Mouse (Mus musculus) c-Kit-positive CD71-negative TER-119-negative erythroid progenitor cells, embryonic 14.5 days (primary cell): ENCODE data around the gene Map3k7cl.

Source experiments
- DNase-seq: peaks from one replicate; pipeline ENCODE4 v3.0.0-alpha.2; 2013; ENCODE audit warnings: low read depth

Gene Map3k7cl

DNA sequence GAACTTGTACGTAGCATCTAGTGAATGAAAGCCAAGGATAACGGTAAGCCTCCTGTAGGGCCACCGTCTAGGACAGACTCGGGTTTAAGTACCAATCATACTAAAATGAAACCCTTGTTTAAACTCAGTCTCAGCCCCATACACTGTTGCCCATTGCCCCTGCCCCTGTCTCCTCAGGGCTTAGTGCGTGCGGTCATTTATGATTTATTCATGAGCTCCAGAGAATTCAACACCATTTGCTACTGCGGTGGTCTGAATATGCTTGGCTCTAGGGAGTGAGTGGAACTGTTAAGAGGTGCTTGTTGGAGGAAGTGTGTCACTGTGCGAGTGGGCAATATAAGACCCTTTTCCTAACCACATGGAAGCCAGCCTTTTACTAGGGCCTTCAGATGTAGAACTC, 34.7 kb downstream of the Map3k7cl start:
- no peak for DNase-seq

DNA sequence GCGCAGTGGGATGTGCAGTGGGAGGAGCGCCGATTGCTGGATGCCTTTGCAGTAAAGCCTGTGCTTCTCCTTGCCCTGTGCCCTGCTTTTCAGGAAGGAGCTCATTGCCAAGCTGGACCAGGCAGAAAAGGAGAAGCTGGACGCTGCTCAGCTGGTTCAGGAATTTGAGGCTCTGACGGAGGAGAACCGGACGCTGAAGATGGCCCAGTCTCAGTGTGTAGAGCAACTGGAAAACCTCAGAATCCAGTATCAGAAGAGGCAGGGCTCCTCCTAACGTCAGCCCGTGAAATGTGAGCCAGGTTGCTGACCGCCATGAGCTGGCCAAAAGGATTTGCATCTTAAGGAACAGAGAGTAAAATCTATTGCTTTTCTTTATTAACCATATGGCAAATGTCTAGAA, 41.0 kb downstream of the Map3k7cl start:
- no peak for DNase-seq

DNA sequence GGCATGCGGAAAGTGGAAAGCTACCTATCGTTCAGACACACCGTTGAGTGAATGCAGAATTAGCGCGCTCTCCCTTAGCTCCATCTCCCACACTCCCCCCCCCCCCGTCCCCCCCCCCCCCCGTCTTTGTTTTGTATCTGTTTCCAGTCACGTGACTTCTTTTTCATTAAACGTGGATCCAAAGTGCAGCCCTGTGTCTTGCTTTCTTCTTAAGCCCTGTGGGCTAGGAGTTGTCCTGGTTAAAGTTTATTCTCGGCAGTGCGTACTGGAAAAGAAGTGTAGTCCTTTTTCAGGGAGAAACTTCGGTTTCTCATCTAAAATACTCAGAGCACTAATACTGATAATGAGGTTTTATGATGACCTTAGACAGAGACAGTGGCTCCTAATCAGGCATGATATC, 42.0 kb downstream of the Map3k7cl start:
- DNase-seq = no peak

DNA sequence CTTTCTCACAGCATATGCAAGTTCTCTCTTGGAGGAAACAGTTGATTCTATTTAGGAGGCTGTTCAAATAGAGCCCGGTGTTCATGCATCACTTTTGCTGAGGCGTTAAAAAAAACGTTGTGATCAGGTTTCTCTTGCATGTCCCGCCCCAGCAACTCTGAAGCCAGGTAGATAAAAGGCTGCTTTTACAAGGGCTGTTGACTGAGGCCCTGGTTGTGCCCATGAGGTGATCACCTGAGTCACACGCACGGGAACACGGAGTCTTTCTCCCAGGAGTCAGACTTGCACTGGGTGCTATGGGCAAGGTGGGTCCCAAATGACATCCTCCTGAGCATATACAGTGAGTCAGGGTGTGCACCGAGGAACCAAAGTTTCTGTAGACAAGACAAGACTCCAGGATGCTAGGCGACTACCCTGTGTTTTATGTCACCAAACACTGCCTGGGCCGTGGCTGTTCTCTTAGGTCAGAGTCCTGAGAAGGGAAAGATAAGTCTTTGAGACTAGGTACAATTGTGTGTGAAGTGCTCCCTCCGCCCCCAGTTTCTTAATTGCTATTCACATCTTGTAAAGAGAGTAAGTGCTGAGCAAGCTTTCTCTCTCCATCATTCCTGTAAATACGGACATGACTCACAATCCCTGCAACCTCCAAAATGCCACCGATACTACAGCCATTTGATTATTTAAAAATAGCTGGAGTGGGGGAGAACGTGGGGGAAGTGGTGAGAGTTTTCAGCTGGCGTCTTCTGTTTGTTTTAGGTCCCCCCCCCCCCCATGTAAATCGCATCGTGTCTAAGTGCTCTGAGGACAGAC, 49.8 kb downstream of the Map3k7cl start:
- DNase-seq = no peak

DNA sequence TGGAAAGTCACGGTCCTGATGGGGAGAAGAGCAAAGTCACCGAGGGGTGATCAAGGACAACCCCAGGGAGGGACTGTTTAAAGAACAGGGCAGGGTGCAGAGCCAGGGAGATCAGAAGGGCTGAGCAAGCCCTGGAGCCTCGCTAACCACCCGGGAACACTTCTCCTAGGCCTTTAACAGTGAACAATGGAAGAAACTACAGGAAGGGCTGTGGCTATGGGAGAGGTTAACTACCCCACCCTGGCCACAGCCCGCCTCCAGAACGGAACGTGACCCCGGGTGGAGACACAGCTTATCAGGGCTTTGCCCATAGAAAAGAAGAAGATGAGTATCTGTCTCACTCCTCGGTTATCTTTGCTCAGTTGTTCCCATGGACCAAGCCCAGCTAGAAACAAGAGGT, 50.9 kb downstream of the Map3k7cl start:
- no peak for DNase-seq

DNA sequence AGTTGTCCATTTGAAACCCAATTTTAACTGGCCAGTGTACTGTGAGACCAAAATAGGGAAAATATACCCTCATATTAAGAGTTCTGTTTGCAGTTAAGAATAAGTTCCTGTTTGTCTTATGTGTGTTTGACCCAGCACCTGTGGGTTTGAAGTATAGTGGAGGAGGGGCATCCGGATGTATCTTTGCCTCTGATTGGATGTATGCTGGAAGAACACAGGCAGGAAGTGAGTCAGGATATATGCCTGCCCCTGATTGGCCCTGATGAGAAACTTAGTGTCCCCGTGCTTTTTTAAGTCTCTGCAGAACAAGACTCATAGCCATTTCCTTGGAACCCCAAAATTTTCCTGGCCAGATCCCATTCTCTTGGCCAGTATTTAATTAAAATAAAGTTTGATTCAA, 51.8 kb downstream of the Map3k7cl start:
- no peak for DNase-seq

DNA sequence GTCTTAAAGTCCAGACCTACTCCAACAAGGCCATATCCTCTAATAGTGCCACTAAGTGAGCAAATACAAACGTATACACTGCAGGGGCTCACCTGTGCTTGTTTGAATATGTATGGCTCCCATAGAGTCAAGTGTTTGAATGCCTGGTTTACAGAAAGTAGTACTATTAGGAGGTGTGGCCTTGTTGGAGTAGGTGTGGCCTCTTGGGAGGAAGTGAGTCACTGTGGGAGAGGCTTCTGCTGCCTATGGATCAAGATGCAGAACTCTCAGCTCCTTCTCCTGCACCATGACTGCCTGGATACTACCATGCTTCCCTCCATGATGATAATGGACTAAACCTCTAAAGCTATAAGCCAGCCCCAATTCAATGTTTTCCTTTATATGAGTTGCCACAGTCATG, 54.3 kb downstream of the Map3k7cl start:
- DNase-seq = no peak

DNA sequence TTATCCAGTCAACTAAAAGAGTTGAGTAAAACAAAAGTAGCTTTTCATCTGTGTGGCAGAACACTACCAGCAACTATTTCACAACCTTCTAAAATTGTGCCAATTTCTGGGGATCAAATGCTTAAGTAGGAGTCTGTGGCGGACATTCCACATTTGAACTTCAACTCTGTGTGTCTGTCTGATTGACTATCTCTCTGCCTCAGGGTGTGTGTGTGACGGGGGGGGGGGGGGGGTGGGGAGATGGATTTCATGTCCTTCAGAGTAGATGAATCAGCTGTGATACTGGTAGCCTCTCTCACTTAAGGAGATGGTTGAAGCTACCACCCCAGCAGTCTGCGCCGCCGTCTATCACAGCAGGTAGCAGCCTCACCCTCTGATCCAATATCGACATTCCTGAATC, 54.8 kb downstream of the Map3k7cl start:
- no peak for DNase-seq

DNA sequence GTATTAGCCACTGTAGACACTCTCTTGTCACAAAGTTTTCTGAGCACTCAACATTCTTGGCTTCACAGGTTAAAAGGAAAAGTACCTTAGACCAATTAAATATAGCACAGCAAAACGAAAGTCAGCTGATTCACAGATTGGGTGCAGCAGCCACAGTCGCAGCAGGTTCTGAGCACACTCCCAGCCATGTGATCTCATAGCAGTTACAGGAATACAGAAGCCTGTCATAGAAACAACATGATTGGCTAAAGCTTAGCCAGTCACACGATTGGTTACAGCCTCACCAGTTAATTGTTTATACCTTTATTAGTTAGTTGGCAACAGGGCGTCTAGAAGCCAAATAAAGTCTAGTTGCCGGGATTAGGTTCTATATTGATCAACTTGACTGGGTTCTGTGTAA, 57.0 kb downstream of the Map3k7cl start:
- no peak for DNase-seq

DNA sequence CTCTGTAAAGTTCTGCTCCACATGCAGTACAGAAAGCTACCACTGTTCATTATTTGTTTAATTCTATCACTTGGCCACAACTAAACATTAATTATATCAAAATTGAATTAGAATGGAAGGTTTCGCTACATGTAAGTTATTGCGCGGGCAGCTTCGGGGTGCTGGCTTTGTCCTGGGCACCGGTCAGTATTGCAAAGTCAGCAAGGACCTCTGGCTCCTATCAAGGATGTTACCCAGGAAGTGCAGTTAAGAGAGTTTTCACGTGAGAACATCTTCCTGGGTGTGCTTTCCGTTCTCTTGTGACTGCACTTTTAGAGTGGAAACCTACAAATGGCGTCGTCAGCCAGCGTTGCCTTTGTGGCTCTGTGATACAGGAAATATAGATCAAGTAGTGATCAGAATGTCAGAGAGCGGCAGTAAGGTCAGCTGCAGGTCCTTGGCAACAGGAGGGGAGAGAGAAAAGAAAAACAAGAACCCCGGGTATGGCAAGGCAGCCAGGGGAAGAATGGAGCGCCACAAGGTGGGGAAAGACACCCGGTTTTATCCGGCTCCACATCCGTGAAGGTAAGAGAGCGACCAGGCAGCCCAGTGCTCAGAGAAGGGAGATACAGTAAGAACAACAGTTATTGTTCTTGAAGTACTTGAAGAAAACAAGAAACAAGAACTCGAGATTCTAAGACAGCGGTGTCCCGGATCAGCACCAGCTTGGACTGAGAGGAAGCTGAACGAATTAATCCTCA, 57.6 kb downstream of the Map3k7cl start:
- DNase-seq = no peak

DNA sequence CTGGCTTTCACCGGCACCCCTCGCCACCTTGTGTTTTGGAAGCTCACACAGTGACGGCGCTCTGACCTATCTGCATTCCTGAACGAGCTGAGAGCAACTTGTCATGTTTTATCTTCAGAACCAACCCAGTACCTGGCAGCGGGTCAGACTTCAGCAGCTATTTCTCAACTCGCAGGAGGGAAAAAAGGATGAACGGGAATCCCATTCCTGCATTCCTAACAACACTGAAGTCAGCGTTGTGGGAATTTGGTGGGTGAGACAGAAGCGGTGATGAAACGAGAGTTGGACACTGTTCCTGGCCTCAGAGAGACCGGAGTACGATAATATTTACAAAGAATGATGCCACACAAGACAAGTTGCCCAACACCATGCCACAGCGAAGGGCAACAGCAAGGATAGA, 58.3 kb downstream of the Map3k7cl start:
- DNase-seq = no peak

DNA sequence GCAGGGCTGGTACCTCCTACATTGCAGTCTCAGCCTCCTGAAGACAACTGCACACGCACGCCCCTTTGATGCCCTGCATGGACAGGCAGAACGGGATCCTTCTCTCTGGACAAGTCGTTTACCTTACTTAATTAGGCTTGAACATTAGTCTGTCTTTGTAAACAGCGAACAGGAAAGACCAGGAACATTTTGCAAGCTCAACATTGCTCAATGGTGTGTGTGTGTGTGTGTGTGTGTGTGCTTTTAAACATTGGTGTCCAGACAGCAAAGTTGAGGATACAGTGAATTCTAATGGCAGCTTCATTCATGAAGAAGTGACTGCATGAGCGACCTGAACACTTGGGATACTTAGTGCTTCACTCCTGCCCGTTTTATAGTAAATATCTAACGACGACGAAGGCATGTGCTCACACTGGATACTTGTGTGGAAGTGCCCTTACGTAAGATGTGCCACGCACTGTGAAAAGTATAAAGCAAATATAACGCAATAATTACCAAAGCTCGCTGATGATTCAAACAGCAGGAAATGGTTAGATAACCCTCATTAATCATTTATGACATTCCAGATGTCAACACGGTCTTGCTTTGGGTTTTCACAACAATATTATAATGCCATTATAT, 59.2 kb downstream of the Map3k7cl start:
- no peak for DNase-seq

DNA sequence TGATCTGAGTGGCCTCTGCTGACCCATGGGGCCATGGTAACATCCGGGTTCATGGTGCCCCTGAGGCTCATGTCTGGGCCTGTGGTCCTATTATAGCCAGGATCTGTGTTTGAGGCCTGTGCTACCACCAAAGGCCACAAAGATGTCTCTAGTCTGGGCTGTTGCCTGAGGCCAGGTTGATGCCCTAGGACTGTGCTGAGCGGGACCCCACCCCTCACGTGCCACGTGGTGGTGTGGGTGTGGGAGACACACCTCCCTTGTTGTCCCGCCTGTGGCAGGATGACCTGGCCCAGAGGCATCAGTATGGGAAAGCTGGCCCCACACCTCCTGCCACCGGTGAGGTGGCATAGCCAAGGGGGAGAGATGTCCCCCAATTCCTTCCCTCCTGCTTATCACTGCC, 64.2 kb downstream of the Map3k7cl start:
- DNase-seq = no peak

DNA sequence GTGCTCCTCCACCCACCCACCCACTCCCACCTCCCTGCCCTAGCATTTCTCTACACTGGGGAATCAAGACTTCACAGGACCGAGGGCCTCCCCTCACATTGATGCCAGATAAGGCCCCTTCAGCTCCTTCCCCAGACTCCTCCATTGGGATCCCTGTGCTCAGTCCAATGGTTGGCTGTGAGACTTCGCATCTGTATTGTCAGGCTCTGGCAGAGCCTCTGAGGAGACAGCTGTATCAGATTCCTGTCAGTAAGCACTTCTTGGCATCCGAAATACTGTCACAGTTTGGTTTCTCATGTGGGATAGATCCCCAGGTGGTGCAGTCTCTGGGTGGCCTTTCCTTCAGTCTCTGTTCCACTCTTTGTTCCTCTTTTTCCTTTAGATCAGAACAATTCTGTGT, 68.1 kb downstream of the Map3k7cl start:
- no peak for DNase-seq

DNA sequence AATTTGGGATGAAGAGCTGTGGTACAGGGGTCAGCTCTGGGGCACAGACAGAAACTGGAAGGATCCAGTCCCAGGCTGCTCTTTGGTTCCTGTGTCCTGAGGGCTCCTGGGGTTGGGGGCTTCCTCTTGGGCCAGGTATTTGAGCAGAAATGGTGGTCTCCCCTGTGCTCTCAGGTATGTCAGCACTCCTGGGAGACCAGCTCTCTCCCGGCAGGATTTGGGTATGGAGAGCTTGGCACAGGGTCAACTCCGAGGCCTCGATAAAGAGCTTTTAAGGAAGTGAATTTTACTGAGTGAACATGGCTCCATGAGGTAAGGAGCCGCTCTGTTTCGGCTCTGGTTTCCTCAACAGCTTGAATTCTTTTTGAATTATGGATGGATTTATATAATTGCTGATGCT, 70.8 kb downstream of the Map3k7cl start:
- no peak for DNase-seq

DNA sequence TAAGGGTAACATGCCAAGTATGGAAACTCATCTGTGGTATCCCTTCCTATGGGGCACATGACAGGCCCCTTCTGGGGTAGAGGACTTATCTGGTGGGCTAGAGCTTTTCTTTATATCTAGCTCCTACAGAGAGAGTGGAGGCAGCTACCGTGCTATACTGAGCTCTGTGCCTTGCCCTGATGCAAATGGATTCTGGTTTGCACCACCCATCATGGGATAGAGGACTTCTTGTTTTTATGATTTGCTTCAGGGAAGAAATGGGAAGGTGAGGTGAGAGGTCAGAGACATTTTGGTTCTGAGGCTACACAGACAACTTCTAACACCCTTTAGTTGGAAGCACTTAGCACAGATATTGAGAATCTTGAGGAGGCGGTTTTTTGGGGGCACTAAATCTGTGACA, 71.8 kb downstream of the Map3k7cl start:
- DNase-seq = no peak

DNA sequence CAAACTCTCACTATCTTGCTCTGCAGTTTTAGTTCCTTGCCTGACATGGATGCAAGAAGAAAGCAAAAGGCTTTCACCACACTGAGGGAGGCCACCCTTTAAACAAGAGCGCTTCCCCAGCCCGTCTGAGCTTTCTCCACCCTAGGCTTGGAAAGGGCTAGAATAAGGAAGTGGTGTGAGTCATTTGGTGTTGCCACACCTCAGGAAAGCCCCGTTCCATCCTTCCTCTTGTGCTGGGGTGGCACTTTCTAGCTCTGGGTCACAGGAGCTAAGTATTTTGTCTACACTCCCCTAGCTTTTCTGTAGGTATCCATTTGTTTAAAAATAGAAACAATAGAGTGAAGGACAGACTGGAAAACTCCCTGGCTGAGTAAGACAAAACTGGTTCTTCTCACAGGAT, 72.2 kb downstream of the Map3k7cl start:
- peak; percentile 63 for DNase-seq

DNA sequence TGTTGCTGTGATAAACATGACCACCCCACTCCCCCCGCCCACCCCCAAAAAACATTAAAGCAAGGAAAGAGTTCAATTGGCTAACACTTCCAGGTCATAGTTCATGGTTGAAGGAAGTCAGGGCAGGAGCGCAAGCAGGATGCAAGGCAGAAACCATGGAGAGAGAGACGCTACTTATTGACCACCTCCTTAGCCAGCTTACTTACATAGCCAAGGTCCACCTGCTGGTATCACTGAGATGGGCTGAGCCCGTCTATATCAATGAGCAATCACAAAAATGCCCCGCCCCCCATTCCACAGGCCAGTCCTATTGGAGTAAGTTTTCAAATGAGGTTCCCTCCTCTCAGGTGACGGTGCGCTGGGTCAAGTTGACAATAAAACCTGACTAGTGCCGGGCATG, 72.7 kb downstream of the Map3k7cl start:
- DNase-seq = no peak

DNA sequence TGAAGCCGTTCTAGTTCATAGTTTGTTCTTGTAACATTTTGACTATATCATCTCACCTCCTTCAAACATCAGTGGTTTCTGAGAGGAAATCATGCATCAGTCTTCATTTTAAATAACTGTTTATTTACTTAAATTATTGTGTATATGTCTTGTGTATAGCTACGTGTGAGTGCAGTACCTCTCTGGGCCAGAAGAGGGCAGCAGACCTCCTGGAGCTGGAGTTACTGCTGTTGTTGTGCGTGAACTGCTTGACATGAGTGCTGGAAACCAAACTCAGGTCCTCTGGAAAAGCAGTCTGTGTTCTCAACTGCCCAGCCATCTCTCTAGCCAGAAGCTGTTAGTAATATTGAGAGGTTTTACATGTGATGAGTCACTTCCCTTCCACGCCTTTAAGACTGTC, 73.6 kb downstream of the Map3k7cl start:
- DNase-seq = no peak

DNA sequence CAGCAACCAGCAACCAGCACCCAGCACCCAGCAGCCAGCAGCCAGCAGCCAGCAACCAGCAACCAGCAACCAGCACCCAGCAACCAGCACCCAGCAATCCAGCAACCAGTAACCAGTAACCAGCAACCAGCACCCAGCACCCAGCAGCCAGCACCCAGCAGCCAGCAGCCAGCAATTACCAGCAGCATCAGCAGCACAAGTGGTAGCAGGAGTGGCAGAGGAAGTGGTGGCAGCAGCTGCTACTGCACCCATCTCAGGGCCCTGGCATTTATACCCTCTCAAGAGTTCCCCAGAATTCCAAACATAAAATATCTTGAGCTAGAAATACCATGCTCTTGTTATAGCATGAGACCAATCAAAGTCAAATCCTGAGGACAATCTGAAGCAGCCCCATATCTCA, 81.6 kb downstream of the Map3k7cl start:
- DNase-seq = no peak

DNA sequence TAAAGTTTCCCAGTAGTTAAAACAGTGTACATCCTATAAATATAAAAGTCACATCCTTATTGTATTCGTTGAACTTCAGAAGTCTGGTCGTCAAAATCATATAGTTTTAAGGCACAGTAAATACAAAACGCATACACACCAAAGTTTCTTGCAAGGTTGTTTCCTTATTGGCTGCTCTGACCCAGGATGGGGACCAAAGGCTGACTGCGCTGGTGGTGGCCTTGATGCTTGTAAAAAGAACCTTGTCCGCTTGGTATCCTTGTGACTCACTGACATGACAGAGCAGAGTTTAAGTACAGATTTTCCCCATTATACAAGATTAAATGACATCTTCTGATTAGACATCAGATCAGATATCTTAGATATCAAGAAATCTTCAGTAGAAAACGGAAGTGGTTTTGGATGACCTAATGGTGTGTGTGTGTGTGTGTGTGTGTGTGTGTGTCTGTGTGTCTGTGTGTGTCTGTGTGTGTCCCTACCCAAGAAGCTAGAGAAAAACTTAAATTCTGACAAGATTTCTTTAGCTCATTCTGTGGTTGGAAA, 82.2 kb downstream of the Map3k7cl start:
- no peak for DNase-seq

DNA sequence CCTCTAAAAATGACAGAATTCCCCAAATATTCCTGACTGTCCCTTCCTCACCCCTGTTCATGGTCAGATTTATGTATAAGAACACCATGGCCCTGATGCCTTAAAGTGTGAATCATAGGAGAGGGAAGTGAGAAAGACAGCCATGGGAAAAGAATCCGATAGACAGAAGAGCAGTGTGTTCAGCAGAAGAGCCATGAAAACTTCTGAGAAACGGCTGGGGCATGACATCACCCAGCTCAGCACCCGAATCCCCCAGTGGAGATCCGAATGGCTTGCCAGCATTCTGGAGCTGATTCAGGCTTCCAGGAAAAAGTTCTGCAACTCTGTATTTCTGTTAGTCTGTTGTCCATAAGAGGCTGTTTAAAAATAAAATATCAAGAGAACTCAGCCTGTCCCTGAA, 82.7 kb downstream of the Map3k7cl start:
- no peak for DNase-seq

DNA sequence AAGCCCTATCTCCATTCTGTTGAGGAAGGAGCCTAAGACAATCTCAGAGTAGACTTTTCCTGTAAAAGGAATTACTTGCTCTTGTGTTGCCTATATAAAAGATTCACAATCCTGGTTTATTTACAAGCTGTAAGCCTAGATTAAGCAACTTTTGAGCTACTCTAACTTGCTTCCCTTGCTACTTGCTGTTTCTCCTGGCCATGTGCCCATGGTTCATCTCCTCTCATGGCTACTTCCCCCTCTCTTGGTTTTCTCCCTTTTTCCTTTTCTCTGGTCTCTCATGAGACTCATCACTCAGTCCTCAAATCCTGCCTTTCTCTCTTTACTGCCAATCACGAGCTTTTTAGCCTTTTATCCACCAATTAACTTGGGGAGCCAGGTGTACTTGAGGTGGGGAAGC, 85.0 kb downstream of the Map3k7cl start:
- DNase-seq = no peak
